Mouse (Mus musculus) C2C12 (cell line): ENCODE measurements around the gene Rnf157.

Experiments used
- CTCF ChIP-seq: IDR thresholded peaks from one replicate; pipeline ENCODE4 v1.5.1; 2011; ENCODE audit not compliant: control insufficient read depth, insufficient read depth, insufficient read length
- MYOG ChIP-seq: IDR thresholded peaks from one replicate; pipeline ENCODE4 v1.6.1; 2011; ENCODE audit not compliant: control insufficient read depth, insufficient read length; ENCODE audit errors: extremely low read depth

DNA sequence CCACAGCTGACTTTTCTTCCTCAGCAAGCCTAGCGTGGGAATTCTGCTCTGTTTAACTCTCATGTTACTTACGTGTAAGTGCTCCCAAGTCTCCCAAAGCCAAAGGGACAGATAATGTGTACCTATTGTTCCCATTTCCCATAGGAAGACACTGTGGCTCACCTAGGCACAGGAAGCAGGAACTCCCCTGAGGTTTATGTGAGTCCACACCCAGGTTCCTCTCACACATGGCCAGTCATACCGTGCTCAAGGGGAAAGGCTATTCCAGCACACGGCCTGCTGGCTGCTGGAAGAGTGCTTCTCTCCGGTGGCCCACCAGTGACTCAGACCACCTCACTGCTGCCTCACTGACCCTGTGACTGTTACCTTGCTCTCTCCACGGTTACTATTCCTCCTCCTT is 8.3 kb upstream of the Rnf157 start:
- TF ChIP-seq CTCF (no peak), MYOG (no peak)
